In the genomic region with DNA sequence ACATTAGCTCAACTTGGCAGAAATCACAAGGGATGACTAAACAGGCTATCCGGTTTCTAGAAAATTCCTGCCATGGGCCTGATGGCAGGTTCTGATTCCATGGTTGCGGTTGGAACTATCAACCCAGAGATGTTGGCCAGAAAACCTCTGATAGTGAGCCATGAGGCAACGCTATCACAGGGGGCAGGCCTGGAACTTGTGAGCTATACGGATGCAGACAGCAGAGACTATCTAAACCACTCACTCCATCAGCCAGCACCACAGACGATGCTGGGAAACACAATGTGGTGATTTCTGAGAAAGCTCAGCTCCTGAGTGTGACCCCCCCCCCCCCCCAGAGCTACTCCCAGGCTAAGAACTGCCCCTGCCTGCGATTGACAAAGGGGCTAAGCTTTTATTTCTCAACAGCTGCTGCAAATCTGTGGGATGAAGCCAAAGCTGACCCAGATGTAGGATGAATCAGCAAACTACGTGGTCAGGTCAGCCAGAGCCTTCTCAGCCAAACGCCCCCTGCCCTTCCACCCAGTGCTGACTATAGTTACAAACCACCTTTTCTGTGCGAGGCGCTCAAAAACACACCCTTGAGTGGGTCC, we compare ENCODE assay signal across 16 mouse cellular contexts. TPM values are rescaled to one million over a fixed set of nuclear protein-coding genes. Genes with fewer than 3 reads are reported as not detected.
DNase-seq lines count a peak whose midpoint lies in the region; ATAC-seq lines count a peak whose summit lies in the region.
"Had no signal": no experiment of that assay in that cellular context is flagged by ENCODE, and none has a peak within 500 bp of the region (broad histone marks: within the 10 kb centered on the region; RNA-seq: fewer than 3 reads in every experiment).

No protein-coding gene starts in this region.

- H3K9me3 ChIP-seq in forebrain, embryonic 12.5 days: no peaks in the 10 kb centered on the region; the same call in 1 of the 2 replicates
- no peaks in the 10 kb centered on the region for H3K9me3 ChIP-seq in forebrain, embryonic 16.5 days (ENCODE audit: control insufficient read depth, low read length)
- H3K9me3 ChIP-seq in lung, embryonic 15.5 days: no peaks in the 10 kb centered on the region
- H3K9me3 ChIP-seq in embryonic facial prominence, embryonic 12.5 days: no peaks in the 10 kb centered on the region
- H3K9me3 ChIP-seq: liver, embryonic 12.5 days; midbrain, embryonic 13.5 days had no signal

- no peak for ATAC-seq in forebrain, embryonic 12.5 days (ENCODE audit: low FRiP score)
- no peak for ATAC-seq in forebrain, embryonic 16.5 days
- peak; percentile 56 for ATAC-seq in lung, embryonic 15.5 days (ENCODE audit: borderline replicate concordance, extremely low read depth, low FRiP score, low TSS enrichment)
- no peak for ATAC-seq in embryonic facial prominence, embryonic 12.5 days (ENCODE audit: insufficient number of reproducible peaks, insufficient read depth, low FRiP score, low TSS enrichment)
- no peak for ATAC-seq in erythroid progenitor cell, adult 5-6 weeks (replicated peaks; ENCODE audit: low FRiP score, poor library complexity, severe bottlenecking)
- ATAC-seq: hindbrain, embryonic 16.5 days; liver, embryonic 12.5 days; midbrain, embryonic 13.5 days had no signal

- 0 out of 2 replicates have a peak overlapping the region, but pooled peaks have one; percentile 13 for H3K27ac ChIP-seq in forebrain, embryonic 12.5 days
- H3K27ac ChIP-seq in forebrain, embryonic 16.5 days (ENCODE audit: low read length): no peak overlapping the region
- H3K27ac ChIP-seq in lung, embryonic 15.5 days: no peak overlapping the region
- H3K27ac ChIP-seq in embryonic facial prominence, embryonic 12.5 days: peak overlapping the region; percentile 63; the same call in 1 of the 2 replicates
- H3K27ac ChIP-seq: kidney, postnatal 0 days; liver, embryonic 12.5 days; midbrain, embryonic 13.5 days had no signal

- H3K9ac ChIP-seq in forebrain, embryonic 12.5 days: no peak overlapping the region
- H3K9ac ChIP-seq in forebrain, embryonic 16.5 days (replicated peaks; ENCODE audit: low read depth, low read length): no peak overlapping the region
- H3K9ac ChIP-seq in lung, embryonic 15.5 days: no peak overlapping the region
- H3K9ac ChIP-seq in embryonic facial prominence, embryonic 12.5 days: no peak overlapping the region
- H3K9ac ChIP-seq: liver, embryonic 12.5 days; midbrain, embryonic 13.5 days had no signal

- no peaks in the 10 kb centered on the region for H3K27me3 ChIP-seq in forebrain, embryonic 12.5 days
- H3K27me3 ChIP-seq in forebrain, embryonic 16.5 days (replicated peaks; ENCODE audit: control insufficient read depth, insufficient read depth, low read length): no peaks in the 10 kb centered on the region
- no peaks in the 10 kb centered on the region for H3K27me3 ChIP-seq in lung, embryonic 15.5 days
- no peaks in the 10 kb centered on the region for H3K27me3 ChIP-seq in embryonic facial prominence, embryonic 12.5 days
- H3K27me3 ChIP-seq: liver, embryonic 12.5 days; midbrain, embryonic 13.5 days had no signal

- intact Hi-C loops in left cerebral cortex, postnatal 10 days (cut with DNase I): no loop called here

- H3K4me2 ChIP-seq in forebrain, embryonic 12.5 days: no peak overlapping the region
- H3K4me2 ChIP-seq in forebrain, embryonic 16.5 days (ENCODE audit: low read length): no peak overlapping the region
- no peak overlapping the region for H3K4me2 ChIP-seq in lung, embryonic 15.5 days
- no peak overlapping the region for H3K4me2 ChIP-seq in embryonic facial prominence, embryonic 12.5 days (replicated peaks)
- H3K4me2 ChIP-seq: liver, embryonic 12.5 days; midbrain, embryonic 13.5 days had no signal

- H3K36me3 ChIP-seq in forebrain, embryonic 12.5 days (replicated peaks): no peaks in the 10 kb centered on the region
- no peaks in the 10 kb centered on the region for H3K36me3 ChIP-seq in forebrain, embryonic 16.5 days (ENCODE audit: control insufficient read depth, insufficient read depth)
- no peaks in the 10 kb centered on the region for H3K36me3 ChIP-seq in lung, embryonic 15.5 days
- no peaks in the 10 kb centered on the region for H3K36me3 ChIP-seq in embryonic facial prominence, embryonic 12.5 days
- H3K36me3 ChIP-seq: liver, embryonic 12.5 days; midbrain, embryonic 13.5 days had no signal

- DNase-seq in lung, postnatal 36 days: no peak
- DNase-seq in retina, postnatal 1 day: peak; percentile 71
- DNase-seq in left cerebral cortex, postnatal 10 days (ENCODE audit: extremely low spot score in 1 of 2, low spot score in 2 of 2): no peak
- DNase-seq: cerebellum, adult 9-10 months; gastrocnemius, postnatal 14 days; layer of hippocampus, postnatal 36 days; right cerebral cortex, postnatal 4 days had no signal

- H3K4me3 ChIP-seq in forebrain, embryonic 12.5 days (replicated peaks): no peak overlapping the region
- H3K4me3 ChIP-seq in forebrain, embryonic 16.5 days (replicated peaks; ENCODE audit: low read length): no peak overlapping the region
- no peak overlapping the region for H3K4me3 ChIP-seq in lung, embryonic 15.5 days
- no peak overlapping the region for H3K4me3 ChIP-seq in embryonic facial prominence, embryonic 12.5 days
- H3K4me3 ChIP-seq: liver, embryonic 12.5 days; midbrain, embryonic 13.5 days had no signal

- 64% methylated on average over 10 of the region's 10 CpGs for WGBS in forebrain, embryonic 12.5 days
- WGBS in forebrain, embryonic 16.5 days: 65% methylated on average over 10 of the region's 10 CpGs
- 39% methylated on average over 10 of the region's 10 CpGs for WGBS in lung, embryonic 15.5 days
- 47% methylated on average over 10 of the region's 10 CpGs for WGBS in embryonic facial prominence, embryonic 12.5 days

- peaks cover 55% of the 10 kb centered on the region for H3K4me1 ChIP-seq in forebrain, embryonic 12.5 days
- H3K4me1 ChIP-seq in forebrain, embryonic 16.5 days (replicated peaks; ENCODE audit: control insufficient read depth, insufficient read depth, low read length): peaks cover 37% of the 10 kb centered on the region
- peaks cover 37% of the 10 kb centered on the region for H3K4me1 ChIP-seq in lung, embryonic 15.5 days
- peaks cover 63% of the 10 kb centered on the region for H3K4me1 ChIP-seq in embryonic facial prominence, embryonic 12.5 days

RNA-seq across cellular contexts. Expression of gene Glod4, which starts 43.1 kb away (rescaled TPM):
- 123 and 125 TPM in 2 replicates for polyA plus RNA-seq in forebrain, embryonic 12.5 days (2016; fragmentation: Nextera tagmentation; extraction: Ambion mirVana)
- 127 and 129 TPM in 2 replicates for polyA plus RNA-seq in forebrain, embryonic 16.5 days (2015; fragmentation: Nextera tagmentation; extraction: Ambion mirVana)
- polyA plus RNA-seq in lung, embryonic 15.5 days (2015; fragmentation: Nextera tagmentation; extraction: Ambion mirVana): 128 and 138 TPM in 2 replicates
- polyA plus RNA-seq in embryonic facial prominence, embryonic 12.5 days (2016; fragmentation: Nextera tagmentation; extraction: Ambion mirVana): 121 and 126 TPM in 2 replicates
- 10 to 100 TPM; 47.9 to 53.8 TPM for total RNA-seq in left cerebral cortex, postnatal 10 days (2021)
- 13.7 and 15.9 TPM in 2 replicates for total RNA-seq in erythroid progenitor cell, adult 5-6 weeks (2015; ENCODE audit: low replicate concordance)
- 29.1 and 39.9 TPM in 2 replicates for total RNA-seq in erythroid progenitor cell, adult 5-6 weeks (2017; ENCODE audit: low replicate concordance)

RNA-seq across cellular contexts. Expression of gene Mrm3, which starts 43.1 kb away (rescaled TPM):
- 20.0 and 22.2 TPM in 2 replicates for polyA plus RNA-seq in forebrain, embryonic 12.5 days (2016; fragmentation: Nextera tagmentation; extraction: Ambion mirVana)
- polyA plus RNA-seq in forebrain, embryonic 16.5 days (2015; fragmentation: Nextera tagmentation; extraction: Ambion mirVana): 21.8 and 24.6 TPM in 2 replicates
- polyA plus RNA-seq in lung, embryonic 15.5 days (2015; fragmentation: Nextera tagmentation; extraction: Ambion mirVana): 21.8 and 22.4 TPM in 2 replicates
- polyA plus RNA-seq in embryonic facial prominence, embryonic 12.5 days (2016; fragmentation: Nextera tagmentation; extraction: Ambion mirVana): 26.3 and 27.6 TPM in 2 replicates
- 10 to 100 TPM; 17.4 to 17.6 TPM for total RNA-seq in left cerebral cortex, postnatal 10 days (2021)
- total RNA-seq in erythroid progenitor cell, adult 5-6 weeks (2015; ENCODE audit: low replicate concordance): 5.8 and 6.7 TPM in 2 replicates
- 2.3 and 2.4 TPM in 2 replicates for total RNA-seq in erythroid progenitor cell, adult 5-6 weeks (2017; ENCODE audit: low replicate concordance)

Comparison
In these comparisons a context has a peak if more than half of its experiments do, and no peak if none do; other contexts are left out.
1. H3K27ac ChIP-seq: peak in forebrain, embryonic 12.5 days (single experiment) and embryonic facial prominence, embryonic 12.5 days (single experiment); none in forebrain, embryonic 16.5 days (single experiment) and lung, embryonic 15.5 days (single experiment).